Comparison of ENCODE assay signal across 29 mouse cellular contexts in genomic region chr4:115121608-115122007, GRCm38 (mm10). TPM values are rescaled to one million over a fixed set of nuclear protein-coding genes. Genes with fewer than 3 reads are reported as not detected.
A peak's percentile ranks its signal among the peaks of the same experiment; 100 is the strongest.
DNase-seq lines count a peak whose midpoint lies in the region; ATAC-seq and TF ChIP-seq lines count a peak whose summit lies in the region.
"Had no signal": no experiment of that assay in that cellular context is flagged by ENCODE, and none has a peak within 500 bp of the region (broad histone marks: within the 10 kb centered on the region; RNA-seq: fewer than 3 reads in every experiment).

No protein-coding gene starts in this region.

- WGBS in kidney, adult 2 months: 41% methylated on average over 5 of the region's 5 CpGs
- WGBS in liver, adult 2 months: 17% methylated on average over 5 of the region's 5 CpGs
- 60% methylated on average over 5 of the region's 5 CpGs for WGBS in liver, embryonic 12.5 days (ENCODE audit: insufficient replicate concordance)
- WGBS in intestine, embryonic 15.5 days: 62% methylated on average over 5 of the region's 5 CpGs
- 39% methylated on average over 5 of the region's 5 CpGs for WGBS in intestine, postnatal 0 days

- peak; percentile 45 for DNase-seq in kidney, adult 2 months
- DNase-seq in kidney, postnatal 25 days: no peak
- peak; percentile 93 for DNase-seq in liver, adult 2 months (ENCODE audit: extremely low read depth, low read depth, low spot score)
- no peak for DNase-seq in cerebellum, adult 18-20 months
- DNase-seq: adrenal gland, adult 8-10 months; adrenal gland, postnatal 14 days; adrenal gland, postnatal 36 days; B cell, adult 2 months; cerebellum, adult 11-12 months; cerebellum, adult 8-10 months; cerebellum, adult 9-11 months; cerebellum, postnatal 14 days; cerebellum, postnatal 36 days; embryo, embryonic 11 days had no signal

- no peaks in the 10 kb centered on the region for H3K36me3 ChIP-seq in kidney, adult 2 months (ENCODE audit: control insufficient read depth, insufficient read depth, low read length)
- H3K36me3 ChIP-seq in liver, adult 2 months (ENCODE audit: control insufficient read depth, insufficient read depth, low read length): no peaks in the 10 kb centered on the region
- no peaks in the 10 kb centered on the region for H3K36me3 ChIP-seq in liver, embryonic 12.5 days
- H3K36me3 ChIP-seq in intestine, embryonic 15.5 days: no peaks in the 10 kb centered on the region
- no peaks in the 10 kb centered on the region for H3K36me3 ChIP-seq in intestine, postnatal 0 days (ENCODE audit: control insufficient read depth, insufficient read depth)
- H3K36me3 ChIP-seq: embryonic facial prominence, embryonic 13.5 days; embryonic facial prominence, embryonic 15.5 days; forebrain, embryonic 10.5 days; forebrain, embryonic 12.5 days; G1E had no signal

- no peak overlapping the region for H3K4me2 ChIP-seq in liver, embryonic 12.5 days
- no peak overlapping the region for H3K4me2 ChIP-seq in intestine, embryonic 15.5 days (replicated peaks)
- H3K4me2 ChIP-seq in intestine, postnatal 0 days (replicated peaks; ENCODE audit: low read depth): no peak overlapping the region
- H3K4me2 ChIP-seq: embryonic facial prominence, embryonic 13.5 days; embryonic facial prominence, embryonic 15.5 days; forebrain, embryonic 12.5 days had no signal

- no peak overlapping the region for H3K9ac ChIP-seq in liver, adult 2 months (ENCODE audit: low read depth, low read length)
- no peak overlapping the region for H3K9ac ChIP-seq in liver, embryonic 12.5 days
- H3K9ac ChIP-seq in intestine, embryonic 15.5 days: no peak overlapping the region
- H3K9ac ChIP-seq in intestine, postnatal 0 days (ENCODE audit: low read depth, low read length): no peak overlapping the region
- H3K9ac ChIP-seq: embryonic facial prominence, embryonic 13.5 days; embryonic facial prominence, embryonic 15.5 days; forebrain, embryonic 12.5 days had no signal

- H3K79me2 ChIP-seq in liver, adult 2 months (ENCODE audit: control insufficient read depth, insufficient read depth, low read length): no peaks in the 10 kb centered on the region

- H3K9me3 ChIP-seq in liver, embryonic 12.5 days (replicated peaks): no peaks in the 10 kb centered on the region
- H3K9me3 ChIP-seq in intestine, embryonic 15.5 days: no peaks in the 10 kb centered on the region
- H3K9me3 ChIP-seq in intestine, postnatal 0 days (ENCODE audit: control insufficient read depth): no peaks in the 10 kb centered on the region
- H3K9me3 ChIP-seq: embryonic facial prominence, embryonic 13.5 days; embryonic facial prominence, embryonic 15.5 days; forebrain, embryonic 10.5 days; forebrain, embryonic 12.5 days; G1E had no signal

- H3K4me3 ChIP-seq in kidney, adult 2 months (ENCODE audit: insufficient read depth, low read depth, low read length): no peak overlapping the region
- no peak overlapping the region for H3K4me3 ChIP-seq in liver, adult 2 months (ENCODE audit: insufficient read depth, low read depth, low read length)
- no peak overlapping the region for H3K4me3 ChIP-seq in liver, embryonic 12.5 days
- no peak overlapping the region for H3K4me3 ChIP-seq in intestine, embryonic 15.5 days (replicated peaks)
- H3K4me3 ChIP-seq in intestine, postnatal 0 days (ENCODE audit: low read depth, low read length): no peak overlapping the region
- H3K4me3 ChIP-seq: embryonic facial prominence, embryonic 13.5 days; embryonic facial prominence, embryonic 15.5 days; erythroblast, embryonic 14.5 days; forebrain, embryonic 10.5 days; forebrain, embryonic 12.5 days had no signal

- H3K27me3 ChIP-seq in kidney, adult 2 months (replicated peaks; ENCODE audit: control insufficient read depth, insufficient read depth, low read length): no peaks in the 10 kb centered on the region
- no peaks in the 10 kb centered on the region for H3K27me3 ChIP-seq in liver, adult 2 months (ENCODE audit: control insufficient read depth, insufficient read depth, low read length)
- H3K27me3 ChIP-seq in liver, embryonic 12.5 days (replicated peaks): no peaks in the 10 kb centered on the region
- H3K27me3 ChIP-seq in intestine, embryonic 15.5 days (replicated peaks): no peaks in the 10 kb centered on the region
- no peaks in the 10 kb centered on the region for H3K27me3 ChIP-seq in intestine, postnatal 0 days (replicated peaks; ENCODE audit: control insufficient read depth, insufficient read depth, low read length)
- H3K27me3 ChIP-seq: embryonic facial prominence, embryonic 13.5 days; embryonic facial prominence, embryonic 15.5 days; forebrain, embryonic 12.5 days had no signal

- no peak for ATAC-seq in liver, embryonic 12.5 days
- ATAC-seq in intestine, embryonic 15.5 days: peak; percentile 49
- 0 out of 2 replicates have a peak, but pooled peaks have one; percentile 47 for ATAC-seq in intestine, postnatal 0 days
- ATAC-seq: activated CD4-positive, CD25-positive, alpha-beta regulatory T cell, adult 4 months; CD4-positive, CD25-positive, alpha-beta regulatory T cell, adult 4 months; forebrain, embryonic 14.5 days; Patski had no signal

- no peak overlapping the region for H3K27ac ChIP-seq in kidney, adult 2 months (ENCODE audit: insufficient read depth, low read depth, low read length)
- H3K27ac ChIP-seq in liver, adult 2 months (replicated peaks; ENCODE audit: insufficient read depth, low read depth, low read length): no peak overlapping the region
- no peak overlapping the region for H3K27ac ChIP-seq in liver, embryonic 12.5 days
- H3K27ac ChIP-seq in intestine, embryonic 15.5 days: no peak overlapping the region
- H3K27ac ChIP-seq in intestine, postnatal 0 days (ENCODE audit: low read depth, low read length): no peak overlapping the region
- H3K27ac ChIP-seq: embryonic facial prominence, embryonic 13.5 days; embryonic facial prominence, embryonic 15.5 days; forebrain, embryonic 10.5 days; forebrain, embryonic 12.5 days had no signal

- TF ChIP-seq CTCF in kidney, adult 2 months (conservative IDR thresholded peaks at IDR 0.05; ENCODE audit: insufficient read depth, insufficient read length, low read depth, low read length): no peak
- no peak for TF ChIP-seq CTCF in liver, adult 2 months (IDR thresholded peaks at IDR 0.05; ENCODE audit: low read depth, low read length)
- no peak for TF ChIP-seq CTCF in intestine, postnatal 0 days (IDR thresholded peaks at IDR 0.05; ENCODE audit: low read depth)

- H3K4me1 ChIP-seq in kidney, adult 2 months (ENCODE audit: control insufficient read depth, insufficient read depth, low read length): no peaks in the 10 kb centered on the region; the same call in 1 of the 2 replicates
- H3K4me1 ChIP-seq in liver, adult 2 months (ENCODE audit: control insufficient read depth, insufficient read depth, low read length): peaks cover 9% of the 10 kb centered on the region
- H3K4me1 ChIP-seq in liver, embryonic 12.5 days: no peaks in the 10 kb centered on the region
- H3K4me1 ChIP-seq in intestine, embryonic 15.5 days (replicated peaks): no peaks in the 10 kb centered on the region
- peaks cover 2% of the 10 kb centered on the region; the same call in 1 of the 2 replicates for H3K4me1 ChIP-seq in intestine, postnatal 0 days (replicated peaks; ENCODE audit: control insufficient read depth, insufficient read depth, low read length)
- H3K4me1 ChIP-seq: embryonic facial prominence, embryonic 13.5 days; embryonic facial prominence, embryonic 15.5 days; forebrain, embryonic 10.5 days; forebrain, embryonic 12.5 days had no signal

- no peak for TF ChIP-seq POLR2A in kidney, adult 2 months (IDR thresholded peaks at IDR 0.05; ENCODE audit: low read depth, low read length)
- no peak for TF ChIP-seq POLR2A in liver, adult 2 months (IDR thresholded peaks at IDR 0.05; ENCODE audit: extremely low read depth, insufficient read depth, low read length)

RNA-seq across cellular contexts. Expression of gene Cyp4x1, which starts 12.5 kb away (rescaled TPM):
- polyA plus RNA-seq in kidney, adult 2 months (2012; rRNA removed): 0.04 and 0.06 TPM in 2 replicates
- 0.09 TPM in 1 of 2 replicates, not detected in the other for total RNA-seq in liver, adult 2 months (2014; rRNA removed)
- polyA plus RNA-seq in liver, adult 2 months (2012; rRNA removed): not detected in 2 replicates
- 0.08 and 0.14 TPM in 2 replicates for polyA plus RNA-seq in liver, embryonic 12.5 days (2016; fragmentation: Nextera tagmentation; extraction: Ambion mirVana)
- 0.25 and 0.34 TPM in 2 replicates for polyA plus RNA-seq in intestine, embryonic 15.5 days (2015; fragmentation: Nextera tagmentation; extraction: Ambion mirVana)
- 0.21 TPM in 2 replicates for polyA plus RNA-seq in intestine, postnatal 0 days (2015; fragmentation: Nextera tagmentation; extraction: Ambion mirVana)
- total RNA-seq: adrenal gland, adult 18-20 months; adrenal gland, adult 8-10 months; adrenal gland, postnatal 14 days; adrenal gland, postnatal 36 days; CH12.LX had no signal
- polyA plus RNA-seq: activated CD4-positive, CD25-positive, alpha-beta regulatory T cell, adult 4 months; erythroblast, embryonic 14.5 days; G1E; Patski had no signal

RNA-seq across cellular contexts. Expression of gene Pdzk1ip1, which starts 33.1 kb away (rescaled TPM):
- 3,641 and 4,008 TPM in 2 replicates for polyA plus RNA-seq in kidney, adult 2 months (2012; rRNA removed)
- total RNA-seq in liver, adult 2 months (2014; rRNA removed): 4.6 and 7.7 TPM in 2 replicates
- polyA plus RNA-seq in liver, adult 2 months (2012; rRNA removed): 9.0 and 14.4 TPM in 2 replicates
- 30.2 and 33.1 TPM in 2 replicates for polyA plus RNA-seq in liver, embryonic 12.5 days (2016; fragmentation: Nextera tagmentation; extraction: Ambion mirVana)
- polyA plus RNA-seq in intestine, embryonic 15.5 days (2015; fragmentation: Nextera tagmentation; extraction: Ambion mirVana): 133 and 159 TPM in 2 replicates
- 358 and 402 TPM in 2 replicates for polyA plus RNA-seq in intestine, postnatal 0 days (2015; fragmentation: Nextera tagmentation; extraction: Ambion mirVana)
- total RNA-seq: adrenal gland, postnatal 36 days had no signal

Comparison
In these comparisons a context has a peak if more than half of its experiments do, and no peak if none do; other contexts are left out.
1. DNase-seq: peak in kidney, adult 2 months (single experiment) and liver, adult 2 months (single experiment); none in kidney, postnatal 25 days (0 of 2) and cerebellum, adult 18-20 months (0 of 2).